Mouse (Mus musculus) erythroblast, embryonic 14.5 days (primary cell): Measurements from ENCODE around the gene Cux1.

ENCODE experiments used
- GATA1 ChIP-seq: IDR thresholded peaks from 2 replicates; pipeline ENCODE4 v1.6.1; 2012; ENCODE audit warnings: low read length, inconsistent platforms, mixed read lengths
- TAL1 ChIP-seq: IDR thresholded peaks from 3 replicates; pipeline ENCODE4 v1.6.1; 2012; ENCODE audit warnings: low read length, inconsistent platforms, mixed read lengths

DNA sequence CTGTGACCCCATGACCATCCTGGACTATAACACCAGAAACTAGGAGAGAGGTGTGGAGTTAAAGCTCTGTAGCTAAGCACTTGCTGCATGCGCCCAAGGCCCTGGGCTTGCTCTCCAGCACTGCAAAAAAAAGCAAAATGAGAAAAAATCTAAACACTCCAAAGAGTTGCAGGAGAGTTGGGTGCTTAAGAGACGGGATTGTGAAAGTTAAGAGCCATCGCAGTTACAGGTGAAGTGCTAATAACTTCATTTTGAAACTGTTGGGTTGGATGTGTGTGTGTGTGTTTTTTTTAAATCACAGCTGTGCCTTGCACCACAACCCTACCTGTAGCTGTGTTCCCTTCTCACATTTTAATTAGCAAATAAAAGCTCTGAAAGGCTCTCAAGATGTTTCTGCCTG, 68.5 kb downstream of the Cux1 start:
- TF ChIP-seq GATA1 (no peak), TAL1 (no peak)
